Mouse (Mus musculus) common myeloid progenitor, adult 5-6 weeks (primary cell): ENCODE measurements around the gene Apbb2. TPM values are rescaled to one million over a fixed set of nuclear protein-coding genes. Genes with fewer than 3 reads are reported as not detected.

ENCODE experiments used
- ATAC-seq: replicated peaks from 2 replicates; pipeline ENCODE4 v1.8.0; 2016; ENCODE audit warnings: low read depth, mild to moderate bottlenecking, moderate TSS enrichment, inconsistent platforms; ENCODE audit not compliant: poor library complexity, severe bottlenecking
- total RNA-seq: library from RNA; stranded (forward); fragments of 200-1000, 187-1606 nt; gene quantifications from 2 replicates; pipeline ENCODE4 v1.2.3, GENCODE M21; 2017

The Apbb2 gene
- total RNA-seq, 1 experiment from 2014 or later: 0.87 TPM

DNA sequence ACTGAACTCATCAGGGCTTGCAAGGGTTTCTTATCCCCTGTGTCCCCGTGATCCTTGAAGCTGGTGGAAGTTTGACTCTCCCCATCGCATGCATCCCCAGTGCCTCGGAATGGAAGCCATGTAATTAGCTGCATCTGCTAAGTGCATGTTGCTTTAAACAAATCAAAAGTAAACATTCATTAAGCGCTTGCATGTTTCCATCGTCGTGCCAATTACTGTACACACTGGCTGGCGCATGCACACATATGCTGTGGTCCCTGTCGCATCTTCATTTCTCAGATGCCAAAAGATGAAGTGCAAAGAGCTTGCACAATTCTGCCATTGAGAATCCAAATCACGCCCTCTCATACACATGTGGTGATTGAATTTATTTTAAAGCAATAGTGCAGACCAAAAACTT lies 257.8 kb downstream of the Apbb2 start:
- ATAC-seq: no peak

DNA sequence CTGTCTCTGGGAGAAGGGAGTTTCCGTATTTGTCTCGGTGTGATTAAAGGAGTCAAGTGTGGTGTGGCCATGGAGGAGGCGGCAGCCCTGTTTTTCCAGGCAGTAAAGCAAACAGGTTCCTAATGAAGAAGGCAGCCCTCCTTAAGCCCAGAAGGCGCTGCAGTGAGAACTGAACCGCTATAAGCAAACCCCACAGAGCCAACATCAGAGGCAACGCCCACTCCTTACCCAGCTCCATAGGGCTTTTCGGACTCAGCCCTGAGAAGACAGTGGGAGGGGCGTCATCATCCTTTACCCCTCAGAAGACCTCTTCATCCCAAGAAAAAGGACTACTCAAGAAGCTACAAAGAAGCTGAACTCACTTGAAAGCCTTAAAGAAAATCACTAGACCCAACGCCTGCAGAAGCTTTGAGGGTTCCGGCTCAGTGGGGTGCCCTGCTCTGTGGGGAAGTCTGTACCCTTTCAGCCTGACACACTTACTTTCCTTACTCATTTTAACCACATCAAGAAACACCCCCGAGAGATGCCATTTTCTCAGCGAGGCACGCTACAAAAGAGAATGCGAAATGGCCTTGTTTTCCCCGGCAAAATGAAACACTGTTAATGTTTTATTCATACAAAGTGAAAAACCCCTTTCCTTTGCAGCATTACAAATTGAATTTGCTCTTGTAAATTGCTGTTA lies 258.7 kb downstream of the Apbb2 start:
- no peak for ATAC-seq

DNA sequence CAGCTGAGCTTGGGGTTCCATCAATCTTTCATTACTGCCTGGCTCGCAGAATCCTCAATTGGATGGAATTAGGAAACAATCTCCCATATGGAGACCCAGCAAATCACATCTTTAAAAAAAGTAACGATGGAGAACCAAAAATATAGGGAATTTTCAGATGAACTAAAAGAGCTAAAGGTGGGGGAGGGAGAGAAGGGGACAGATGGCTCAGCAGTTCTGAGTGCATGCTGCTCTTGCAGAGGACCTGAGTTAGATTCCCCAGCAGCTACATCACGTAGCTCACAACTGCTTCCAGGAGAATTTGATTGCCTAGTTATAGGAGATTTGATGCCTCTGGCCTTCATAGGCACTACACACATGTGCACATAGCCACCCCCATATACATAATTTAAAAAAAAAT lies 263.4 kb downstream of the Apbb2 start:
- no peak for ATAC-seq

- no peak for ATAC-seq
These were observed 264.7 kb downstream of the Apbb2 start for GRCm38 (mm10) chr5:66353876-66354275.

DNA sequence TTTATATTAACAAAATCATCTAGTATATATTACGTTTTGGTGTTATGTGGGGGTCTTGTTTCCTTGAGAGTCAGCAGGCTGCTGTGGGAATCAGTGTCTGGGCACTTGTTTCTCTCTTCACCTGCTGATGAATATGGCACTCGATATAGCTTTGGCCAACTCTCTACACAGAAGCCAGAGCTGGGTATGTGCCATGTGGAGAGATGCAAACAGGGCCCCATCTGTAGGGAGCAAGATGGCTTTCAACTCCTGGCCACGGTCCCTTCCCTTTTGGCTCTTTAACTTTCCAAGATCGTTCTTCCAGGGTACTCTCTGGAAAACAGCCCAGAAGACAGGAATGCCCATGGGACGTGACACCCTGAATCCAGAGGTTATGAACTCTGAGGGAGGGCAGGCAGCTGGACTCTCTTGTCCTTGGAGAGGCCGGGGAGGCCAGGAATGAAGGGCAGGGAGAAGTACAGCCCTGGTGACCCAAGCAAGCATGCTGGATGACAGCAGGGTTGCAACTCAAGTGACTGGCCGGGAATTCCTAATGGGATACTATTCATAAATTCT lies 266.7 kb downstream of the Apbb2 start:
- no peak for ATAC-seq

DNA sequence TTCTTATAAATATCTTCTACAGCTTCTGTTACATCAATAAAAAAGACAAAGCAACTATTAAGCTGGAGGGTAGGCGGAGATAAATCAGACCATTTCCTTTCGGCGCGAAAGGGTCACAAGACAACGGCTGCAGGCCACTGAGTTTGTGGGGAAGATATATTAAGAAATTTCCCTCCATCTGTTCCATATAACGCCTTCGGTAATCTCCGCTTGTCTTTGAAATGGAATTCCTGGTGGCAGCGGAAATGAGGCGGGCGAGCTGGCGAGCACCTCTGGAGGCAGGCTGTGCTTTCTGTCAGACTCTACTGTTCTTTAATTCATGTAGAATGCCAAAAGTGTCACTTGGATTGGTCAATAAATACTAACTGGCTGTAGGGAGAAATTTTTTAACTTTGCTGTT lies 267.5 kb downstream of the Apbb2 start:
- no peak for ATAC-seq

DNA sequence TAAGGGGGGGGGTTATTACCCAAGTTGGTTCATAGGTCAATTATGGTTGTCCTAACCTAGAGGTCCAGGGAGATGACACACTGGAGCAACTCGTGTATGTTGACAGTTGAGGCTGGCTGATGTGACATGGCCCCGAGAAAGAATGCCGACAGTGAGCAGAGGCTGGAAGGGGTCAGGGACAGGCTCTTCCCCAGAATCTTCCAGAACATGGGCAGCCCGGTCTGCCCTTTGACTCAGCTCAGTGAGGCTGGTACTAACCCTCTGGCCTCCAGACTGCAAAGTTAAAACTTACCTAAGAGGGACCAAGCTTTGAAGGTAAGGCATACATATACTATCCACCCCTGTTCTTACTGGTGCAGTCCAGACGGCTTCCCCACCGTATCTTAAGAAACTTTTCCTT lies 268.0 kb downstream of the Apbb2 start:
- ATAC-seq: no peak

DNA sequence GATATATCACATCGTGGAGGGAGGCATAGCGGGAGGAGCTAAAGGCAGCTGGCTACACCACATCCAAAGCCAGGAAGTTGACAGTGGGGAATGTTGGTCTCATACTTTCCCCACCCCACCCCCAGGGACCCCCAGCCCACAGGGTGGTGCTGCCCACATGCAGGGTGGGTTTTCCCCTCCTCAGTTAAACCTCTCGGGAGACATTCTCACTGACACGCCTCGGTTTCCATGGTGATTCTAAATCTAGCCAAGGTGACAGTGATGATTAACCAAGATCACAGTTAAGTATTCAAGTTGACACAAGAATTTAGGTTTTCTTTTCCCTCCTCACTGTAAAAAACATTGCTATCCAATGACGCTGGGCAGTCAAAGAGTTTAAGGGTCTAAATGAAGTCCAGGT lies 270.2 kb downstream of the Apbb2 start:
- ATAC-seq: no peak

DNA sequence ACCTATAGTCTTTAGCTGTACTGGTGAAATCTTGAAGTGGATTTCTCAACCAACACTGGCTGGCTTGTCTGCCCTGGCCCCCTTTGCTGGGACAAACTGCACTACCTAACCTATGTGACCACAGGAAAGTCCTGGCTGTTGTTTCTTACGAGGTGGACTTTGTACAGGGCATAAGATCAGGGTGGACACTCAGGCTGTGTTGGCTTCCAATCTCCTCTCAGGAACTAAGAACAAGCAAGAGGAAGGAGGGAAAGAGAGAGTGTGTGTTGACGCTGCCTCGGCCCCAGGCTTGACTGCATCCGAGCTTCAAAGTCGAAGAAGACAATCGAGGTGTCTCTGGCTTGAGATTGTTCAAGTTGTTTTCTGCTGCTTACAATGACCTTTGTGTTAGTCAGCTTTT lies 271.8 kb downstream of the Apbb2 start:
- no peak for ATAC-seq

DNA sequence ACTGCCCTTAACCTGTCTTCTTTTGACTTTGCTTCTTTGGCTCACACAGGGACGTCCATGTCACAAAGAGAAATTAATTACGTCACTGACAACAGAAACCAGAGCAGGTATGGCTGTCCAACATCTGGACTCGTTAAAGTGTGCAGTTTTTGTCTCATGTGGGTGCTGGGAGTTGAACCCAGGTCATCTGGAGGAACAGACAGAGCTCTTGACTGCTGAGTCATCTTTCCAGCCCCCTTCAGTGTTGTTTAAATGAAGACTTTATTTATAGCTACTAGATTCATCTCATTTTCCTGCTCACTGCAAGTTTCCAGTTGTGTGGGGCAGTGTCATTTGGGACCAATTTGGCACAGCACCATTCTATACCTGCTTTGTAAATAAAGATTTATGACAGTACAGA lies 273.4 kb downstream of the Apbb2 start:
- ATAC-seq: no peak

DNA sequence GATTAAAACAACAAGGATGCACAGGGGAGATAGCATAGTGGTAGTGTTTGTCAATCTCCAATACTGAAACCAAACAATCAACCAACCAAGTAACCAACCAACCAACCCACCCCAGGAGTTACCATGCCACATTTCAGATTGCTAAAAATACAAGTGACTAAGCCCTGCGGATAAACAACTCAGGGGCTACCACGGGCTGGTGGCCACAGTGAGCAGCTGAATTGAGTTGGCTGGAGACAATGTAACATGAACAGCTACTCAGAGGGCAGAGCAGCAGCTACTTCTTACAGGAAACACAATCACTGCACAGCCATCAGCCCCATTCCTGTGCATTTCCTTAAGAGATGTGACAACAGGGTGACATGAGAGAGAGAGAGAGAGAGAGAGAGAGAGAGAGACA lies 274.4 kb downstream of the Apbb2 start:
- no peak for ATAC-seq

DNA sequence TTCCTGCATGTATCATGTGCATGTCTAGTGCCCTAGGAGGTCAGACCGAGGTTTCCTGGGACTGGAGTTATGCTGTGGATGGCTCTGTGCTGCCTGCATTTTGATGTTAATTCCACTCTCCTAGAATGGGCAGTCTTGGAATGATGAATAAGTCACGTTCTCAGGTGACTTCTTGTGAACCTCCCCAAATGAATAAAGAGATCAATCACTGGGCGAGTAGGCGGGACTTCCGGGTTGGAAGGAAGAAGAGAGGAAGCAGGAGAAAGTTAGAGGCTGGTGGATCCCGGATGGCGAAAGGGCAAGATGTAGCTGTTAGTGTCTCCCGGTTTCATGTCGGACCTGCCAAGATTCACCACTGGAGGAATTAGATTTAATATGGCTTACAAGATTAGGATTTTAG lies 276.3 kb downstream of the Apbb2 start:
- no peak for ATAC-seq

DNA sequence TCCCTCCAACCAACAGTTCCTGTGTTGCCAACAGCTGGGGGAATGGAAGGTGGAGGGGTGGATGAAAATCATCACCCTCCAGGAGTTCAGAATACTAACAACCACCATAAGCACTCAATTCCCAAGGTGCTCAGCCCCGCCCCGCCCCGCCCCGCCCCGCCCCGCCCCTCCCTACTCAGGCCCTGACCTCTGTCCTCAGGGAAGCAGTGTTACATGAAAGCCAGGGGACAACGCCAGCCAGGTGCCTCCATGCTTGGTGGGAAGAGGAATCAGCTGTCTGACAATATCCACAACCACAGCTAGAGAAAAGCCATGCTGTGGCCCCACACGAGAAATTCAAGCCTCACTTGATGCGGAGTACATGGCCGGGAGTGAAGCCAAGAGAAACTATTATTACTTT lies 276.7 kb downstream of the Apbb2 start:
- no peak for ATAC-seq

GRCm38 (mm10) chr5:66340356-66341102 lies 278.1 kb downstream of the Apbb2 start:
- no peak for ATAC-seq

DNA sequence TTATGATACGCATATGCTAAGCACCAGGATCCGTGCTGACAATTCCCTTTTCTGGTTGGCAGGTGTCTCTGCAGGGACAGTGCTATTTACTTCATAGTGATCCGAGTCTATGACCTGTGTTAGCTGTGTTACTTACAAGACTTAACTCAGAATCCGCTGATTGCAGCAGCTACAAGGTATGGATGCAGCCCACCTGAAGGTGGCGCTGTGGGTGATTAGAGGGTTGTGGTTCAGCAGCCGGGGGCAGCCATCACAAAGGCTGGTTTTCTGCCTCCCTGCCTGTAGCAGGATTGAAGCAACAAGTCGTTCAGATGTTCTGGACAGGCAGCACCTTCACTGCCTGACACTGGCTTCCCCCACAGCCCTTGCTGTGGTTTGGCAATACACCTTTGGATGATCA lies 280.0 kb downstream of the Apbb2 start:
- ATAC-seq: peak; percentile 60

DNA sequence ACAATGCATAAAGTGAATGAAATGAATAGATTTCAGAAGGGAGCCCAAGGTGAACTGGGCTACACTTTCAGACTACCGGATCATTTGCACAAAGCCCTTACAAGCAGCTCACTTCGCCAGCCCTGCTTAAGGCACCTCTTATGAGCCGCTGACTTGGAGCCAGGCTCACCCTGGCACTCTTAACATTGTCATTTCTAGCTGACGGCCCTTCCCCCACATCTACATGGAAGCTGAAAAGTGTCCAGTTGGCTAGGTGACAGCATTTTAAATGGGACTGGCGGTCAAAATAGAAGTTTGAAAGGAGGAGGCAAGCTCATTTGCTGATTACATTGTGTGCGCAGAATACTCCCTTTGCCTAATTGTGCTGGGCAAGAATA lies 280.6 kb downstream of the Apbb2 start:
- ATAC-seq: peak; percentile 20; the same call in 1 of the 2 replicates

DNA sequence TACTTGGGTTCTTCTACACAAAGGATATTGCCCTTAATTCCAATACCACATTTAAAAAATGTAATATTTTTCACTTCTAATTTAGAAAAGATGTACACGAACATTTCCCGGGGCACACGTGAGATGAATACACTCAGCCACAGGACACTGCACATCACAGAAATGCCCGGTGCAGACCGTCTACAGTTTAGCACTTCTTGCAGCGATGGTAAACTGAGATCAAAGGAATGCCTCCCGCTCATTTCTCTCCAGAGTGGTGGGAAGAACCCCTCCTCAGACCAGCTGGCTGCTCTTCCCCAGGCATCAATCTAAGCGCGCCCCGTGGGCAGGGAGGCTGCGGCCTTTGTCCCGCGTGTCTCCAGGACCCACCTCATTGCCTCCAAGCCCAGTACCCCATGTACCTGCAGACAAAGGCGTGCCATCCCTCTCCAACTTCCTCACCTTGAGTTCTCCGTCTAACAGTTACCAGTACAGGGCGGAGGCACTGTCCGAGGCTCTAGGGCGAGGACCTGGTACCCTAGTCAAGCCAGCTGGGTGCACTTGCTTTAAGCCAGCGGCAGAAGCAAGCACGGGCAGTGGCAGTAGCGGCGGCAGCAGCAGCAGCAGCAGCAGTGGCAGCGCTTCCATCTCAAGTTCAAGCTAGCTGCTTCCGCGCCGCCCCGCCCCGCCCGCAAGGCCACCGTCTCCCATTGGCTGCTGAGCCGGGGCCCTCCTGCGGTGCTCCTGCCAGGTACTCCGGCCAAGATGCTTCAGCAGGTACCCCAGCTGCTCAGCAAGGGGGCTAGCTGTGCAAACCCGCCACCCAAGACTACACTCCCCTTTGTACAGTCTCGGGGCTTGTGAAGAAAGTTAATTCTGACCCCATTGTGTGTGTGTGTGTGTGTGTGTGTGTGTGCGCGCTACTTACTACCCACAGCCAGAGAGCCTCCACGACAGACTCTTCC lies 281.3 kb downstream of the Apbb2 start:
- peak; percentile 81 for ATAC-seq

GRCm38 (mm10) chr5:66330806-66331205 lies 287.8 kb downstream of the Apbb2 start:
- no peak for ATAC-seq

- no peak for ATAC-seq
These were observed 289.8 kb downstream of the Apbb2 start for GRCm38 (mm10) chr5:66328766-66329165.

- no peak for ATAC-seq
These were observed 290.4 kb downstream of the Apbb2 start for GRCm38 (mm10) chr5:66327949-66328726.
